Mouse (Mus musculus): ENCODE measurements around the gene Nr1h3.

Gene Nr1h3

GRCm38 (mm10) chr2:91183711-91184405 lies 18.8 kb downstream of the Nr1h3 start, which contains the start of gene Madd:
TSS of gene Madd (minus strand) at chr2:91183837.
- DNase-seq: peak; percentile 40

- peak; percentile 97 for DNase-seq
Measured at GRCm38 (mm10) chr2:91183148-91183513, 19.5 kb downstream of the Nr1h3 start.

GRCm38 (mm10) chr2:91182405-91183147 lies 20.1 kb downstream of the Nr1h3 start:
- DNase-seq: no peak

- no peak for DNase-seq
Measured at GRCm38 (mm10) chr2:91182016-91182404, 20.6 kb downstream of the Nr1h3 start.

GRCm38 (mm10) chr2:91180706-91181105 lies 21.9 kb downstream of the Nr1h3 start:
- no peak for DNase-seq

GRCm38 (mm10) chr2:91179825-91180224 lies 22.8 kb downstream of the Nr1h3 start:
- no peak for DNase-seq

- no peak for DNase-seq
Measured at GRCm38 (mm10) chr2:91176234-91176633, 26.4 kb downstream of the Nr1h3 start.

GRCm38 (mm10) chr2:91175490-91175889 lies 27.1 kb downstream of the Nr1h3 start:
- DNase-seq: no peak

GRCm38 (mm10) chr2:91169587-91170322 lies 32.9 kb downstream of the Nr1h3 start:
- no peak for DNase-seq

GRCm38 (mm10) chr2:91167629-91168028 lies 35.0 kb downstream of the Nr1h3 start:
- DNase-seq: no peak

GRCm38 (mm10) chr2:91164991-91165390 lies 37.6 kb downstream of the Nr1h3 start:
- DNase-seq: no peak

- DNase-seq: no peak
Measured at GRCm38 (mm10) chr2:91163532-91163931, 39.1 kb downstream of the Nr1h3 start.

- no peak for DNase-seq
Measured at GRCm38 (mm10) chr2:91162952-91163351, 39.7 kb downstream of the Nr1h3 start.

GRCm38 (mm10) chr2:91160591-91160990 lies 42.0 kb downstream of the Nr1h3 start:
- peak; percentile 11 for DNase-seq

GRCm38 (mm10) chr2:91157002-91157752 lies 45.5 kb downstream of the Nr1h3 start:
- no peak for DNase-seq

GRCm38 (mm10) chr2:91154091-91154490 lies 48.5 kb downstream of the Nr1h3 start:
- DNase-seq: no peak

GRCm38 (mm10) chr2:91152885-91153377 lies 49.7 kb downstream of the Nr1h3 start:
- DNase-seq: no peak

GRCm38 (mm10) chr2:91151331-91151730 lies 51.3 kb downstream of the Nr1h3 start:
- DNase-seq: no peak

- DNase-seq: no peak
Measured at GRCm38 (mm10) chr2:91148101-91148500, 54.5 kb downstream of the Nr1h3 start.

GRCm38 (mm10) chr2:91143401-91143800 lies 59.2 kb downstream of the Nr1h3 start:
- no peak for DNase-seq

GRCm38 (mm10) chr2:91142920-91143319 lies 59.7 kb downstream of the Nr1h3 start:
- no peak for DNase-seq

GRCm38 (mm10) chr2:91139764-91140163 lies 62.9 kb downstream of the Nr1h3 start:
- no peak for DNase-seq

GRCm38 (mm10) chr2:91139311-91139710 lies 63.3 kb downstream of the Nr1h3 start:
- no peak for DNase-seq
